Mouse (Mus musculus) ES-E14 (cell line): Measurements from ENCODE around the gene Fam151a. TPM values are rescaled to one million over a fixed set of nuclear protein-coding genes. Genes with fewer than 3 reads are reported as not detected.

Experiments used
- DNase-seq: peaks from one replicate; pipeline ENCODE4 v3.0.0-alpha.2; 2013; ENCODE audit warnings: low read depth, low spot score
- H3K27ac ChIP-seq: 2 replicates; pipeline ENCODE4 v1.5.1; 2012; ENCODE audit warnings: low read depth, mild to moderate bottlenecking, low read length, moderate library complexity, mixed read lengths; ENCODE audit not compliant: poor library complexity, insufficient read depth, severe bottlenecking
- H3K36me3 ChIP-seq: 2 replicates; pipeline ENCODE4 v1.6.1; 2012; ENCODE audit warnings: mild to moderate bottlenecking, low read length, moderate library complexity, mixed read lengths; ENCODE audit not compliant: control insufficient read depth, poor library complexity, insufficient read depth, severe bottlenecking
- H3K4me1 ChIP-seq, 2 experiments: fragments of 150-350 bp in 1 of 2; sonication (generic) in 1 of 2; 2 replicates each; pipeline ENCODE4 v1.6.1; 2012; ENCODE audit warnings: low read length in 2 of 2, mild to moderate bottlenecking in 1 of 2, mixed read lengths in 1 of 2; ENCODE audit not compliant: control insufficient read depth in 2 of 2, insufficient read depth in 2 of 2, poor library complexity in 1 of 2
- H3K4me3 ChIP-seq, 2 experiments: fragments of 150-350 bp in 1 of 2; sonication (generic) in 1 of 2; 2 replicates each; pipeline ENCODE4 v1.5.1; 2012; ENCODE audit warnings: low read length in 2 of 2, low read depth in 1 of 2, mild to moderate bottlenecking in 1 of 2, mixed read lengths in 1 of 2; ENCODE audit not compliant: insufficient read depth in 1 of 2, poor library complexity in 1 of 2, severe bottlenecking in 1 of 2
- H3K9ac ChIP-seq: 2 replicates; pipeline ENCODE4 v1.6.1; 2012; ENCODE audit warnings: low read depth, mild to moderate bottlenecking, low read length, mixed read lengths; ENCODE audit not compliant: poor library complexity, insufficient read depth, severe bottlenecking
- H3K9me3 ChIP-seq: fragments of 150-350 bp; sonication (generic); 2 replicates; pipeline ENCODE4 v1.6.1; 2012; ENCODE audit warnings: low read depth, mild to moderate bottlenecking, low read length; ENCODE audit not compliant: control insufficient read depth, insufficient read depth
- CHD2 ChIP-seq: IDR thresholded peaks from 2 replicates; pipeline ENCODE4 v1.6.1; 2014; ENCODE audit warnings: mild to moderate bottlenecking, low read depth, low read length, inconsistent platforms
- HCFC1 ChIP-seq: IDR thresholded peaks from 2 replicates; pipeline ENCODE4 v1.6.1; 2012; ENCODE audit warnings: low read length, inconsistent platforms, borderline replicate concordance; ENCODE audit not compliant: insufficient read depth
- MAFK ChIP-seq: IDR thresholded peaks from 2 replicates; pipeline ENCODE4 v1.6.1; 2014; ENCODE audit warnings: mild to moderate bottlenecking, low read depth, low read length, inconsistent platforms; ENCODE audit not compliant: insufficient read depth
- ZC3H11A ChIP-seq: IDR thresholded peaks from 2 replicates; pipeline ENCODE4 v1.6.1; 2012; ENCODE audit warnings: low read depth, mild to moderate bottlenecking, inconsistent platforms, low read length, borderline replicate concordance
- ZNF384 ChIP-seq: IDR thresholded peaks from 2 replicates; pipeline ENCODE4 v1.6.1; 2012; ENCODE audit warnings: low read depth, low read length, inconsistent platforms
- in situ Hi-C, 2 experiments: fragments of 600-800 bp; cut with MboI; formaldehyde crosslinking; loops; one replicate each; pipeline ENCODE4 v1.15.1; 2025; ENCODE audit warnings: low sequenced_read_pairs in 2 of 2, inconsistent platforms in 1 of 2; ENCODE audit not compliant: unreplicated experiment in 2 of 2
- total RNA-seq: library from RNA; depleted of rRNA; stranded (reverse); fragments of 300-350 nt; gene quantifications from 2 replicates; pipeline ENCODE4 v1.2.3, GENCODE M21; 2012

Fam151a gene
- total RNA-seq, 1 experiment: 2.2 TPM

DNA sequence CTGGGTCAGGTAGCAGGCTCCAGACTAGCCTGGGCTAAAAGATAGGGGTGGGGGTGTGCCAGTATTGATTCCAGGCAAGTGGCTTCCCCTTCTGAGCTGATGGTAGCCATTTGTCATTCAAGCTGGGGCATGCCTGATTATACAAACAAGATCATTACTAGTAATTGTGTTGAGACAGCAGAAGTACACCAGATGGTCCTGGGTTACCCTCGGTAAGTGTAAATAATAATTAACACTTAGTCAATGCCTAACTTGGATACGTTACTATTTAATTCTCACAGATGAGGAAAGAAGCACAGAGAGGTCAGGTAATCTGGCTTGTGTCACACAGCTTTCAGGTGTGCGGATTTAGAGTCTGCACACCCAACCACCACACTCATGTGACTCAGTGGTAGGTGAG is 4.2 kb downstream of the Fam151a start:
- Histone ChIP-seq H3K9me3 (no peaks in the 10 kb centered on the region), H3K36me3 (no peaks in the 10 kb centered on the region), H3K4me3 (no peak overlapping the region), H3K27ac (no peak overlapping the region), H3K4me1 (no peaks in the 10 kb centered on the region), H3K9ac (no peak overlapping the region)
- TF ChIP-seq MAFK: no peak
- TF ChIP-seq HCFC1: no peak
- TF ChIP-seq ZC3H11A: no peak
- no peak for TF ChIP-seq CHD2
- TF ChIP-seq ZNF384: no peak
- DNase-seq: no peak
- in situ Hi-C loops: no loop called here

DNA sequence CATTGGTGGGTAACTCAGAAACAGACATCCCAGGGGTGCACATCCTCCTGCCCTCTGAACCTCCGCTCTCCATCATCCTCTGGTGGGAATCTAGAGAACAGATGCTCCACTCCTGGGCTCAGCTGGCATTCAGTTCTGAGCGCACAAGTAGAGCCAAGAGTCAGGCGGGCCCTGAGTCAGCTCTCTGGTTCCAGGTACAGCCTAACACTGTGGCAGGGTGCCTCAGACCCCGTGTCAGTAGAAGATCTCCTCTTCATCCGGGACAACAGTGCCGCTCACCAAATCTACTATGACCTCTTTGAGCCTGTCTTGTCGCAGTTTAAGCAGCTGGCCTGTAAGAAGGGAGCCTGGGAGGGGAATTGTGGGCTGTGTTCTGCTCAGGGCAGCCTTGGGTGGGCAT is 12.2 kb downstream of the Fam151a start:
- H3K36me3 ChIP-seq: no peaks in the 10 kb centered on the region
- no peaks in the 10 kb centered on the region for H3K9me3 ChIP-seq
- H3K27ac ChIP-seq: no peak overlapping the region
- in situ Hi-C loops: no loop called here
- no peak for DNase-seq
- TF ChIP-seq CHD2: no peak
- TF ChIP-seq MAFK: no peak
- TF ChIP-seq HCFC1: no peak
- TF ChIP-seq ZC3H11A: no peak
- no peak for TF ChIP-seq ZNF384
- H3K9ac ChIP-seq: no peak overlapping the region
- no peak overlapping the region for H3K4me3 ChIP-seq
- H3K4me1 ChIP-seq: peaks cover 0 to 2% of the 10 kb centered on the region in 2 experiments; a peak in 1 of 4 replicates

DNA sequence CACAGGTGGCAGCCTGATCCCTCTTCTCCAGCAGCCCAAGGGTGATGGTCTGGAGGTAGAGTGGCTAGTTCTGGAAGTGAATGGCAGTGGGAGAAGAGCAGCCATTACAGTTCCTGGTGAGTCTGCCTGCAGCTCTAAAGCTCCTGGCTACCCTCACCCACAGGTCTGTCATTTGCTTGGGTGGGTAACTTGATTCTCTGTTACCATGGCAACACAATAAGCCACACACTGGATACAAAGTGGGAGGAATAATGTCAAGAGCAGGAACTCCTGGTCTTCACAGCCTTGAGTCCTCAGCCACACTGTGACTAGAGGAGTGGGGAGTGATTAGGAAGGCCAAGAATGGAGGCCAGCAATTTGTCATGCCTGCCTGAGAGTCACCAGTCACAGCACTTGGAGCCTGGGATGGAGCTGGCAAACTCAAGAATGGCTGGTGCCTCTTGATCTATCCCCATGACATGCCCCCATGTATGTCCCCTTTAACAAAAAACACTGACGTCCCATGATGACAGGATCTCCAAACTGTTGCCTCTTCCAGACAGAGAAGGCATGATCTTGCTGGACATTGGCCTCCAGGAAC is 13.4 kb downstream of the Fam151a start:
- no peak overlapping the region for H3K9ac ChIP-seq
- H3K4me3 ChIP-seq: no peak overlapping the region
- H3K36me3 ChIP-seq: no peaks in the 10 kb centered on the region
- TF ChIP-seq HCFC1 (no peak), MAFK (no peak), ZNF384 (no peak), CHD2 (no peak), ZC3H11A (no peak)
- no peak overlapping the region for H3K27ac ChIP-seq
- H3K9me3 ChIP-seq: no peaks in the 10 kb centered on the region
- H3K4me1 ChIP-seq: peaks cover 0 to 2% of the 10 kb centered on the region in 2 experiments; a peak in 1 of 4 replicates
- in situ Hi-C loops: no loop called here
- DNase-seq: no peak

DNA sequence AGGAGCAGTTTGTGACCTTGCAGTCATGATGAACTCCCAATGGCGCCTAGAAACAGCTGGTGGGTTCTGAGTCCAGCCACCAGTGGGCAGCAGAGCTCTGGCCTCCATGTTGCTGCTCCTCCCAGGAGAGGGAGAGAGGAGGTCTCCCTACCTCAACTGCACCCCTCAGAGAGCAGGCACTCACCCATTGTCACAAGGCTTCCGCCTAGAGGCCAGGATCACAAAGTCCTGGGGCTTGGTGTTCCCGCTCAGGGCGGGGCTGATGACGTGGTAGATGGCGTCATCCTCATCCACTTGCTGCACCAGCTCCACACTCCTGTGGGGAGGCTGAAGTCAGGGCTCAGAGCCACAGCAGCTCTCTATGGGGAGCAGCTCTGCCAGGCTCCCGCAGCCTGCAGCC is 16.0 kb downstream of the Fam151a start:
- H3K9me3 ChIP-seq: no peaks in the 10 kb centered on the region
- H3K9ac ChIP-seq: no peak overlapping the region
- DNase-seq: peak; percentile 56
- H3K27ac ChIP-seq: no peak overlapping the region
- H3K4me1 ChIP-seq: peaks cover 0 to 2% of the 10 kb centered on the region in 2 experiments; a peak in 1 of 4 replicates
- no peaks in the 10 kb centered on the region for H3K36me3 ChIP-seq
- no peak overlapping the region for H3K4me3 ChIP-seq
- in situ Hi-C loops: no loop called here
- no peak for TF ChIP-seq ZNF384
- TF ChIP-seq ZC3H11A: peak; percentile 74; the same call in 1 of the 2 replicates

DNA sequence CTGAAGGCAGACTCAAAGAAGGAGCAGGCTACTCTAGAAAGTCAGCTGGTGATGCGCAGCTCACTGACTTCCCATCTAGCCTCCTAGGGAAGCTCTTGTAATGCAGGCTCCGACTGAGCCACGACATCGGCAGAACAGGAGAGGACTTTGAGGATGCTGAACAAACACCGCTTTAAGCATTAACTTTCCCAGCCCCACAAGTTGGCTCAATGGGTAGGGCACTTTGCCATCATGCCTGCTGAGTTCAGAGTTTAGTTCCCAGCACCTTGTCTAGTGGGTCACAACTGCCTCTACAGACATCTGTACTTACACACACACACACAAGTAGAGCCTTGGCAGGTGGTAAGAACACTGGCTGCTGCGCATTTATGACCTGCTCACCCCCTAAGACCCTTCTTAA is 18.0 kb downstream of the Fam151a start:
- H3K36me3 ChIP-seq: no peaks in the 10 kb centered on the region
- no peak overlapping the region for H3K9ac ChIP-seq
- H3K4me1 ChIP-seq: peaks cover 0 to 2% of the 10 kb centered on the region in 2 experiments; a peak in 1 of 4 replicates
- TF ChIP-seq CHD2 (no peak), MAFK (no peak), ZNF384 (no peak), HCFC1 (no peak), ZC3H11A (no peak)
- H3K9me3 ChIP-seq: no peaks in the 10 kb centered on the region
- no peak overlapping the region for H3K4me3 ChIP-seq
- no peak overlapping the region for H3K27ac ChIP-seq
- in situ Hi-C loops: no loop called here
- DNase-seq: no peak
